Mouse (Mus musculus): Measurements from ENCODE around the gene Ctnna3. TPM values are rescaled to one million over a fixed set of nuclear protein-coding genes. Genes with fewer than 3 reads are reported as not detected.

The Ctnna3 gene
- total and polyA plus RNA-seq, 2 experiments from 2014 or later, result 18.6 to 62.6 TPM

DNA sequence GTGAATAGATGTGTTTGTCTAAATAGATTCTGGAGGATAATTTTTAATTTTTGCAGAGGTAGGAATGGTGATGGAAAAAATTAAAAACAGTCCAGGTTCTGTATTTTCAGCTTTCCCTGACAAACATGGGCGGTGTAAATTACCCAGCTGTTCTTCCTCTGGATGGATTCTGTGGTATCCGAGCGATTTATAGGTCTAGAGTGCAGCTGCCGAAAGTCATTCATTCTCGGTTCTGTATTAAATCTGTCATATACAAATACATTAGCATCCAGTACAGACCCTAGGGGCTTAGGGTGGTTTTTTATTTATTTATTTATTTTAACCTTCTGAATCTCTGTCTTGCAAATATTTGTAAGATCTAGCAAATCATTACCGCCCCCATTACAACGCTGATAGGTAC, 356.5 kb downstream of the Ctnna3 start:
- Histone ChIP-seq H3K36me3 (replicated peaks; ENCODE audit: control insufficient read depth, insufficient read depth, low read length) (no peaks in the 10 kb centered on the region), H3K27ac (ENCODE audit: low read depth) (no peak overlapping the region), H3K27me3 (ENCODE audit: control insufficient read depth, insufficient read depth, low read length) (no peaks in the 10 kb centered on the region), H3K9ac (replicated peaks; ENCODE audit: low read depth, low read length) (no peak overlapping the region), H3K4me1 (ENCODE audit: control insufficient read depth, insufficient read depth) (peaks cover 6% of the 10 kb centered on the region; the same call in 1 of the 2 replicates), H3K9me3 (replicated peaks; ENCODE audit: control insufficient read depth, low read length) (no peaks in the 10 kb centered on the region), H3K4me3 (ENCODE audit: low read depth, low read length) (no peak overlapping the region), H3K4me2 (ENCODE audit: low read depth, low read length) (no peak overlapping the region)
- ATAC-seq (ENCODE audit: insufficient read depth, low read depth) (no peak), DNase-seq (ENCODE audit: low spot score) (no peak)
- 90% methylated on average over 7 of the region's 7 CpGs for WGBS
- no peak for TF ChIP-seq EP300 (IDR thresholded peaks at IDR 0.05; ENCODE audit: low read depth)
- no peak for TF ChIP-seq CTCF (IDR thresholded peaks at IDR 0.05; ENCODE audit: low read depth)

DNA sequence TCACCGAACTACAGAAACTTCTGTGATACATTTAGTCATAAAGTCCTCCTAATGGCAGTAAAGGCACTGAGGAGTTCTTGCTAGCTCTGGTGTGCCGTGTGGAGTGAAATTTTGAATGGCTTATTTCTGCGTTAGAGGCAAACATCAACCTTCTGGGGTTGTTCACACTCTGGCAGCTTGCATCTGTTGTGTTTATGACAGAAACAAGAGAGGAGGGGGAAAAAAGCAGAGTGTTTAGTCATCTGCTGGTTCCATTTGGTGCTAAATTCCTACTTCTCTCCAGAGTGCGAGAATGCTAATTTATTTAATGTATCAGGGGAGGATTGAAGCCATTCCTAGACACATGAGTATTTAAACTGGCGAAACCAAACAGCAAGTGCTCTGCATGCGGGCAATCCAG, 374.0 kb downstream of the Ctnna3 start:
- no peak overlapping the region for H3K4me3 ChIP-seq (ENCODE audit: low read depth, low read length)
- no peak overlapping the region for H3K4me2 ChIP-seq (ENCODE audit: low read depth, low read length)
- H3K9ac ChIP-seq (replicated peaks; ENCODE audit: low read depth, low read length), result no peak overlapping the region
- H3K36me3 ChIP-seq (replicated peaks; ENCODE audit: control insufficient read depth, insufficient read depth, low read length), result no peaks in the 10 kb centered on the region
- no peak for ATAC-seq (ENCODE audit: insufficient read depth, low read depth)
- no peaks in the 10 kb centered on the region for H3K4me1 ChIP-seq (ENCODE audit: control insufficient read depth, insufficient read depth)
- H3K27me3 ChIP-seq (ENCODE audit: control insufficient read depth, insufficient read depth, low read length), result no peaks in the 10 kb centered on the region
- H3K27ac ChIP-seq (ENCODE audit: low read depth), result no peak overlapping the region
- WGBS, result 86% methylated on average over 6 of the region's 6 CpGs
- DNase-seq (ENCODE audit: low spot score), result no peak
- no peak for TF ChIP-seq EP300 (IDR thresholded peaks at IDR 0.05; ENCODE audit: low read depth)
- no peak for TF ChIP-seq CTCF (IDR thresholded peaks at IDR 0.05; ENCODE audit: low read depth)
- H3K9me3 ChIP-seq (replicated peaks; ENCODE audit: control insufficient read depth, low read length), result no peaks in the 10 kb centered on the region

DNA sequence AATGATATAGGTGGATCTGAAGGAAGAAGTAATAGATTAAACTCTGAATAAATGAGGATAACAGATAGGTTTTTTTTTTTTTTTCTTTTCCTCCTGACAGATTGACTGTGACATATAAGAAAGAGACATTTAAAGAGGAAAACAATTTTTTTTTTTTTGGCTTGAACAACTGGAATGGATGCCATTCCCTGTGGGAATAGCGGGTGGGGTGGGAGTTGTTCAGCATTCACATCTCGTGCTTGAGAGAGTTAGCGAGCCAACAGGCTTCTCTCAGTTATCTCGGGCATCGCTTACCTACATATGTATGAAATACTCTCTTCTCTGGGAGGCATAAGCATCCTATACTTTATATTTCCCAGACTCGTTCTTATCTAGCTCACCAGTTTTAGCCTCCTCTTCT, 375.7 kb downstream of the Ctnna3 start:
- Histone ChIP-seq H3K36me3 (replicated peaks; ENCODE audit: control insufficient read depth, insufficient read depth, low read length) (no peaks in the 10 kb centered on the region), H3K27ac (ENCODE audit: low read depth) (no peak overlapping the region), H3K4me2 (ENCODE audit: low read depth, low read length) (no peak overlapping the region), H3K4me1 (ENCODE audit: control insufficient read depth, insufficient read depth) (no peaks in the 10 kb centered on the region), H3K27me3 (ENCODE audit: control insufficient read depth, insufficient read depth, low read length) (no peaks in the 10 kb centered on the region), H3K4me3 (ENCODE audit: low read depth, low read length) (no peak overlapping the region), H3K9ac (replicated peaks; ENCODE audit: low read depth, low read length) (no peak overlapping the region), H3K9me3 (replicated peaks; ENCODE audit: control insufficient read depth, low read length) (no peaks in the 10 kb centered on the region)
- ATAC-seq (ENCODE audit: insufficient read depth, low read depth) (no peak), DNase-seq (ENCODE audit: low spot score) (no peak)
- WGBS, result 88% methylated on average over 6 of the region's 6 CpGs
- TF ChIP-seq EP300 (IDR thresholded peaks at IDR 0.05; ENCODE audit: low read depth) (no peak), CTCF (IDR thresholded peaks at IDR 0.05; ENCODE audit: low read depth) (no peak)

DNA sequence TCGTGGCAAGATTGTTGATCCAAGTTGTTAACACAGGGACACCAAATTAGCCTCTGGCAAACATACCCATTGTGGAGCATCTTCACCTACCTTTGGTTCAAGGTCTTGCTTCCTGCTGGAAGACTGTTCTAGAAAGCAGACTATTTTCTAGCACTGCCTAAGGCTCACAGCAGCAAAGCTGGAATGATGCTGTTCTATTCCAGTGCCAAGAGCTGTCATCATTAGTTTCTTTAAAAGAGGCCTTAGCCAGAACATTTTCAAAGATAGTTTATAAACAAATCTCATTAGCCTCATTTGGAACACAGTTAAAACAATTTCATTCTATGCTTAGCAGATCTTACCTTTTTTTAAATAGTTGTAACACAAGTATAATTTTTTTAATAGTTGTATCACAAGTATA, 376.4 kb downstream of the Ctnna3 start:
- H3K4me3 ChIP-seq (ENCODE audit: low read depth, low read length), result no peak overlapping the region
- no peak for DNase-seq (ENCODE audit: low spot score)
- H3K27me3 ChIP-seq (ENCODE audit: control insufficient read depth, insufficient read depth, low read length), result no peaks in the 10 kb centered on the region
- TF ChIP-seq CTCF (IDR thresholded peaks at IDR 0.05; ENCODE audit: low read depth) (no peak), EP300 (IDR thresholded peaks at IDR 0.05; ENCODE audit: low read depth) (no peak)
- ATAC-seq (ENCODE audit: insufficient read depth, low read depth), result no peak
- H3K9me3 ChIP-seq (replicated peaks; ENCODE audit: control insufficient read depth, low read length), result no peaks in the 10 kb centered on the region
- no peak overlapping the region for H3K9ac ChIP-seq (replicated peaks; ENCODE audit: low read depth, low read length)
- H3K27ac ChIP-seq (ENCODE audit: low read depth), result no peak overlapping the region
- 81% methylated on average over 1 of the region's 1 CpGs for WGBS
- no peak overlapping the region for H3K4me2 ChIP-seq (ENCODE audit: low read depth, low read length)
- H3K4me1 ChIP-seq (ENCODE audit: control insufficient read depth, insufficient read depth), result no peaks in the 10 kb centered on the region
- H3K36me3 ChIP-seq (replicated peaks; ENCODE audit: control insufficient read depth, insufficient read depth, low read length), result no peaks in the 10 kb centered on the region

DNA sequence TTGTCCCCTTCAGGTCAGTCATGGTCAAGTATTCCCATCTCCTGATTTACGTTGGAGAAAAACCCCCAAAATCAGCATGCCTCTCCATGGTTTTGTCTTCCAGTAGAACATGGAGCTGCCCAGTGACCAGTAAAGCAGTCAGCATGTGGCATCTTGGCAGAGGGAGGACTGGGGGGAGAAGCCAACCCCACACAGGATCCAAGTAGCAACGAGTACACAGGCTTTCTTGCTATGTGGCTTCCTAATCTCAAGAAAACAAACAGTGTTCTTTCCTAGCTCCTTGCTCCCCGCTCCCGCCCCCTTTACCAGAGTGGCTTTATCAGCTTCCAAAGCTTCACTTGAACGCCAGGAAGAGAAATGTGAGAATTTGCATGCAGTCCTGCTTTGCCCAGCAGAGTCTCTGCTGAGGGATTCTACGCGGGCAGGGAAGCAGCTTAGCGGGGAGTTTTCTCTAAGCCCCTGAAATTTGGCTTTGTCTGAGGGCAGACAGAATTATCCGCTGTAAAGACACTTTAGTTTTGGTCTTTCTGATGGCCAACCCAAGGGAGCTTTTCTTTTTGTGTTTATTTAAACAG, 380.2 kb downstream of the Ctnna3 start:
- WGBS, result 19% methylated on average over 9 of the region's 9 CpGs

DNA sequence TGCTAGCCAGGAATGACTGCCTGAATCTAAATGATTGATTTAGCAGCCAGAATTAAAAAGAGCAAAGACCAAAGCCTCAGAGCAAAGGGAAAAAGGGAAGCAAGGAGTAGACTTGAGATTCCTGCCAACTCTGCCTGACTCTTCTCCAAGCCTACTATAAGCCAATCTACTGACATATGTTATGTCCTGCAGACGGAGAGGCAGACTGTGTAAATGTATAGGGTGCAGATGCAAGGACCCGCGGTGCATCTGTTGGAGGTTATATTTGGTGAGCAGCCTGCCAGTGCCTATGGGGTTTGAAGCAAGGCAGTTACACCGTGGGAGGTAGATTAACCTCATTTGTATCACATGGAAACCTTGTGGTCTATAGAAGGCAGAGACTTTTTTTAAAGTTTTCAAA, 409.1 kb downstream of the Ctnna3 start:
- no peak overlapping the region for H3K9ac ChIP-seq (replicated peaks; ENCODE audit: low read depth, low read length)
- TF ChIP-seq EP300 (IDR thresholded peaks at IDR 0.05; ENCODE audit: low read depth) (no peak), CTCF (IDR thresholded peaks at IDR 0.05; ENCODE audit: low read depth) (no peak)
- H3K4me1 ChIP-seq (ENCODE audit: control insufficient read depth, insufficient read depth), result no peaks in the 10 kb centered on the region
- 83% methylated on average over 4 of the region's 4 CpGs for WGBS
- ATAC-seq (ENCODE audit: insufficient read depth, low read depth) (no peak), DNase-seq (ENCODE audit: low spot score) (no peak)
- H3K4me3 ChIP-seq (ENCODE audit: low read depth, low read length), result no peak overlapping the region
- no peaks in the 10 kb centered on the region for H3K36me3 ChIP-seq (replicated peaks; ENCODE audit: control insufficient read depth, insufficient read depth, low read length)
- H3K27me3 ChIP-seq (ENCODE audit: control insufficient read depth, insufficient read depth, low read length), result no peaks in the 10 kb centered on the region
- no peaks in the 10 kb centered on the region for H3K9me3 ChIP-seq (replicated peaks; ENCODE audit: control insufficient read depth, low read length)
- no peak overlapping the region for H3K27ac ChIP-seq (ENCODE audit: low read depth)
- H3K4me2 ChIP-seq (ENCODE audit: low read depth, low read length), result no peak overlapping the region

More for the DNA sequence above, 380.2 kb downstream of the Ctnna3 start:
- ATAC-seq (ENCODE audit: insufficient read depth, low read depth), result no peak
- H3K4me2 ChIP-seq (ENCODE audit: low read depth, low read length), result no peak overlapping the region
- no peaks in the 10 kb centered on the region for H3K9me3 ChIP-seq (replicated peaks; ENCODE audit: control insufficient read depth, low read length)
- no peaks in the 10 kb centered on the region for H3K27me3 ChIP-seq (ENCODE audit: control insufficient read depth, insufficient read depth, low read length)
- H3K4me3 ChIP-seq (ENCODE audit: low read depth, low read length), result no peak overlapping the region
- no peak for DNase-seq (ENCODE audit: low spot score)
- no peaks in the 10 kb centered on the region for H3K36me3 ChIP-seq (replicated peaks; ENCODE audit: control insufficient read depth, insufficient read depth, low read length)
- H3K27ac ChIP-seq (ENCODE audit: low read depth), result no peak overlapping the region
- no peak for TF ChIP-seq EP300 (IDR thresholded peaks at IDR 0.05; ENCODE audit: low read depth)
- no peak for TF ChIP-seq CTCF (IDR thresholded peaks at IDR 0.05; ENCODE audit: low read depth)
- H3K9ac ChIP-seq (replicated peaks; ENCODE audit: low read depth, low read length), result no peak overlapping the region
- no peaks in the 10 kb centered on the region for H3K4me1 ChIP-seq (ENCODE audit: control insufficient read depth, insufficient read depth)
